Mouse (Mus musculus) c-Kit-positive CD71-negative TER-119-negative erythroid progenitor cells, embryonic 14.5 days (primary cell): Measurements from ENCODE around the gene Nol12.

Source experiments
- DNase-seq: peaks from one replicate; pipeline ENCODE4 v3.0.0-alpha.2; 2013; ENCODE audit warnings: low read depth

The Nol12 gene

GRCm38 (mm10) chr15:78916052-78916826 lies 18.5 kb upstream of the Nol12 start:
- DNase-seq, result no peak

- no peak for DNase-seq
These were observed 16.6 kb upstream of the Nol12 start for GRCm38 (mm10) chr15:78918126-78918525.

GRCm38 (mm10) chr15:78919914-78920313 lies 14.8 kb upstream of the Nol12 start:
- DNase-seq, result no peak

GRCm38 (mm10) chr15:78922700-78923099 lies 12.0 kb upstream of the Nol12 start:
- no peak for DNase-seq

- peak; percentile 66 for DNase-seq
These were observed 11.1 kb upstream of the Nol12 start for GRCm38 (mm10) chr15:78923585-78923984.

GRCm38 (mm10) chr15:78925129-78925528 lies 9.6 kb upstream of the Nol12 start:
- no peak for DNase-seq

GRCm38 (mm10) chr15:78926021-78926919 lies 8.5 kb upstream of the Nol12 start, which contains the start of gene Lgals1:
TSS of gene Lgals1 (plus strand) at chr15:78926725.
- peak; percentile 75 for DNase-seq

- DNase-seq, result no peak
These were observed 7.5 kb upstream of the Nol12 start for GRCm38 (mm10) chr15:78927021-78927787.

- peak; percentile 85 for DNase-seq
These were observed 6.8 kb upstream of the Nol12 start for GRCm38 (mm10) chr15:78927788-78928457.

- no peak for DNase-seq
These were observed 6.2 kb upstream of the Nol12 start for GRCm38 (mm10) chr15:78928539-78928938.

- DNase-seq, result no peak
These were observed 4.5 kb upstream of the Nol12 start for GRCm38 (mm10) chr15:78930192-78930706.

GRCm38 (mm10) chr15:78930801-78931426 lies 3.8 kb upstream of the Nol12 start:
- DNase-seq, result no peak

GRCm38 (mm10) chr15:78931577-78931976 lies 3.2 kb upstream of the Nol12 start:
- peak; percentile 83 for DNase-seq

- DNase-seq, result no peak
These were observed 1.7 kb downstream of the Nol12 start for GRCm38 (mm10) chr15:78936403-78936802.

- DNase-seq, result no peak
These were observed 2.6 kb downstream of the Nol12 start for GRCm38 (mm10) chr15:78937311-78937710.

- no peak for DNase-seq
These were observed 3.2 kb downstream of the Nol12 start for GRCm38 (mm10) chr15:78937963-78938362.

GRCm38 (mm10) chr15:78940325-78940724 lies 5.6 kb downstream of the Nol12 start:
- DNase-seq, result no peak

GRCm38 (mm10) chr15:78942663-78943062 lies 7.9 kb downstream of the Nol12 start:
- DNase-seq, result no peak

GRCm38 (mm10) chr15:78946232-78946631 lies 11.5 kb downstream of the Nol12 start:
- no peak for DNase-seq

GRCm38 (mm10) chr15:78947657-78948056 lies 12.9 kb downstream of the Nol12 start, which contains the start of gene Triobp:
TSS of gene Triobp (plus strand) at chr15:78947724.
- DNase-seq, result no peak
